Mouse (Mus musculus) layer of hippocampus, postnatal 36 days (tissue): ENCODE measurements at regions not wholly inside any gene's neighbourhood (a gene's known extent, or its start where the extent isn't known, plus 50 kb on each side); places are given as distances from the start of the nearest gene placed in this dataset.
"Not testable (repeated sequence)": the region's sequence is repeated elsewhere in the genome, so short reads cannot be mapped to it uniquely, and the experiment has no call there.

ENCODE experiments used
- DNase-seq, 2 experiments: peaks; one replicate each; pipeline ENCODE4 v3.0.0; 2022

DNA sequence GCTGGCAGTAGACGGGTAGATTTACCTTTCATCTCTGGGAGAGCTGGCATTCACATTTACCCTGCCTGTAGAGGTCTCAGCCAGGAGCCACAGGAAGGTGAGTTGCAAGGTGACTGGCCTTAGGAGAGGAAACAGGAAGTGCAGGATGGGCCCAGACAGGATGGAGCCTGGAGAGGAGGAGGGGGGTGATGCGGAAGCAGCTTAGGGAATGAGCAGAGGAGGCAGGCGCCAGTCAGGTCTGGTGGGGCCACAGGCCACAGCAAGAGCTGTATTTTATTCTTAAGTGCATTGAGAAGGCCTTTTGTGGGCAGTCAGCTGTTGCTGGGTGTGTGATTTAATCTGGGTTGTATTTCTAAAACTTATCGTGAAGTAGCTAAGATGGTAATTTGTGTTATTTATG is 108.2 kb upstream of the Nxpe4 start:
- no peak for DNase-seq

DNA sequence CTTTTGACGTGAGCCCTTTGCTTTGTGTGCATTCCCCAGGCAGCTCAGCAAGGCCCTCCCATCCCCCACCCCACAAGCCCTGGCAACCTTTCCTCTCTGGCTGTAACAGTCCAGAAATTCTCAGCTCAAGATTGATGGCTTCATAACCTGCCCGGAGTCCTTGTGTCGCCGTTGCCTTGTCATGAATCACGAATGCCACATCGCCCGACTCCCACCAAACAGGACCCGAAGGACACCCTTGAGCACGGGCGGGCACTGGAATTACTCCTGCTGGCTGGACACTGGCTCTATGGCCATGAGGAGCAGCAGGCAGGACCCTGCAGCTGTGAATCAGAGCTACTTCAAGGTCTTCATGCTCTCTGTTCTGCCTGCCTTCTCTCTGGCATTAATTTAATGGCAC is 106.6 kb upstream of the Nxpe4 start:
- no peak for DNase-seq

DNA sequence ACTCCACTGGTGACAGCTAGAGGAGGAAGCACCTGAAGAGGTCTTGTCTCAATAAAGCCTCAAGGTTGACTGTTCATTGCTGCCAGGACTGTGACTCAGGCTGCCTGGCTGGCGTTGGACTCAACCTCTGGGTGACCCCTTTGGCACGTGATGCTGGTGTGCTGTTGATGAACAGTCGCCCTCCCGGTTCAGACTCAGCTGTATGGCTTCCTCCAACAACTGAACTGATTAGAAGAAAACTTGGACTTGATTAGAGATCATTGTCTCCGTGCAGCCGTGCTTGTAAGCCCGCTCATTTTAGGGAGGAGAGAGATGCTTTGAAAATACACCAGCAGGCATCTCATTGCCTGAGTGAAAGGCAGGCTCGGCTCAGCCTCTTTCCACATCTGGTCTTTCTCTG is 103.2 kb upstream of the Nxpe4 start:
- DNase-seq: no peak

DNA sequence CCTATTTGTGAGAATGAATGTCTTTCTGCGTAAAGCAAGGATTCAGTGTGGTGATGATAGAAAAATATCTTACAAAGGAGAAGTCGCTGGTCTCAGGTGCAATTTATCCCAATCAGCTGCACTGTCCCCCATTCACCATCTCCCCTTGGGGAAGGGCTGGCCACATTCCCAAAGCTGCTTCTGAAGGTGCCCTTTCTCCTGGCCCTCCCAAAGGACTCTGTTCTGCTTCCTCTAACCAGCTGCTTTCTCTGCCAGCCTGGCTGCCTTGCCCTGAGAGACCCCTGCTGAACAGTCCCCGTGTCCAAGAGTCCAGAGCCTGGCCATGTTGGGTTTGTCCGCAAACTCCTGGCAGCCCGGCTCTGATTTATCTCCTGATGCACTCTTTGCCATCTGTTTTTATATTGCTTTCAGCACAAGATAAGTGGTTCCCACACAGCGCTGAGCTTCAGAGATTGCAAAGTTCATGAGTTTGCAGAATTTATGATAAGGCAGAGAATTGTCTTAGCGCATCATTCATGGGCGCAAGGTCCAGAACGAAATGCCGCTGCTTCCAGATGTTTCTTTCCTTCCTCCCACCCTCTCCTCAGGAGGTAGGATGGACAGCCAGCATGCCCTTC is 102.2 kb upstream of the Nxpe4 start:
- no peak for DNase-seq

DNA sequence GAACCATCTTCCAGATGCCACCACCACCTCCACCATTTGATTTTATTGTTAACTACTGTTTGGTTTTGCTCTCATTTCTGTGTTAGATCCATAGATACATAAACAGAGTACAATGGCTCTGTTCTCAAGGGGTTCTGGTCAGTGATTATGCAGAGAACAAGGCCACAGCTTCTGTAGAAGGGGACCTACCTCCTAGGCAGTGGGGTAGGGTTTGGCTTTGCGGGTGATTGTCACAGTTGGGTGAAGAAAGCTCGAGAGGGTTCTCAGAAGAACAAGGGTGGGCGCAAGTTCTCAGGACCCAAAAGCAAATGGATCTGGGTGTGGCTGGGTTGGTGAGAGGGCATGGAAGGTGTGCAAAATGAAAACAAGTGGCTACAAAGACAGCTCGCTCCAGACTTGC is 100.8 kb upstream of the Nxpe4 start:
- no peak for DNase-seq

DNA sequence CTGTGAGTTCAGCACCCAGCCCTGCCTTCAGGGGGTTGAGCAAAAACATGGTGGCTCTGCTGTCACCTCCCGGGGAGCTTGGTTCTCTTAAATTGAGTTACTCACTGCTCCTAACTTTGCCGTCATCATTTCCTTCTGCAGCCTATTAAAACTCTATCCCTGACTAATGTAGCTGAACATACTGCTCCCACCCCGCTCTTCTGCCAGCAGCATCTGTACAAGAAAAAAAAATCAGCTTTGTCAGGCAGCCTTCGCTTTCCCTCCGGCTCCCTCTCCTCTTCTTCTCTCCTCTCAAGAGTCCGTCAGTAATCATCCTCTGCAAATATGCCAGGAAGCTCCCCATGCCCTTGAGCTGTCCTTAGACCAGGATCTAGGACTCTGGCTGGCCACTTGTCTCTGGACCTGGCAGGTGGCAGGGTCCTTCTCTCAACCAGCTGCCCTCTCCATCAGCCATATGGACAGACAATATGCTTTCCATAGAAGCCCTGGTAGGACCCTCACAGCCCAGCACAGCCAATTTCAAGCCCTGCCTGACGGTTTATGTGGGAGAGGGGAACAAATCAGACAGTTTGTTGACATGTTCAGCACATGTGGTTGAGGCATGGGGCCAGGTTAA is 95.0 kb upstream of the Nxpe4 start:
- peak; percentile 43 to 46 for DNase-seq

DNA sequence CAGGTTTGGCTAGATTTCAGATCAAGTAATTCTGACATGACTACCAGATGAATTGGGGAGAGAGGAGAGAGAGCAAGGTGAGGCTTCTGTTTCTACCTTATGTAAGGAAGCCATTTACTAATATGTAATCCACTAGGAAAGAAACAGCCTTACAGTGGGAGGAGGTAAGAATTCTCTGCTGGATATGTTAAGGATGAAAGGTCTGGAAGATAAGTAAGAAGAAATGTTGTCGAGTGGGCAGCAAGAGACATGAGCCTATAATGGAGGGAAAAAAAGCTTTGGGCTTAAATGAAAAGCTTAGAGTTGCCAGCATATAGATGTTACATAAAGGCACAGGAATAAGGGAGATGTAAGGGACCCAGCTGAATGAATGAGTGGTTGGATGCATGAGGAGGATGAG is 89.2 kb upstream of the Nxpe4 start:
- DNase-seq: no peak

DNA sequence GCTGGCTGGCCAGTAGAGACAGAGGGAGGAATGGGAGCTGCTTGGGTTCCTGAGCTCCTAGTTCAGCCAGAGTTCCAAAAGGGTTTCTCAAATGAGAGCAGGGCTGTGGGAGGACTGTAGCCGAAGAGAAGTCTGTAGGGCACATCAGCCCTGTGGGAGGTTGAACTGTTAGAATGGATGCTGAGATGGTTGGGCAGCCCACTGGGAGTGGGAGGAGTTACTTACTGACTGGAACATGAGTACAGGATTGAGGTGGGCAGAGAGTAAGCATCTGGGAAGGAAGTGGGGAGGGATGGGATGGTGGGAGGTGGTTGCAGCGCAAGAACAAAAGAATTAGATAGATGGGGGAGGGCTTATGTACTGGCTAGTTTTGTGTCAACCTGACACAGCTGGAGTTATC is 88.7 kb upstream of the Nxpe4 start:
- DNase-seq: no peak

DNA sequence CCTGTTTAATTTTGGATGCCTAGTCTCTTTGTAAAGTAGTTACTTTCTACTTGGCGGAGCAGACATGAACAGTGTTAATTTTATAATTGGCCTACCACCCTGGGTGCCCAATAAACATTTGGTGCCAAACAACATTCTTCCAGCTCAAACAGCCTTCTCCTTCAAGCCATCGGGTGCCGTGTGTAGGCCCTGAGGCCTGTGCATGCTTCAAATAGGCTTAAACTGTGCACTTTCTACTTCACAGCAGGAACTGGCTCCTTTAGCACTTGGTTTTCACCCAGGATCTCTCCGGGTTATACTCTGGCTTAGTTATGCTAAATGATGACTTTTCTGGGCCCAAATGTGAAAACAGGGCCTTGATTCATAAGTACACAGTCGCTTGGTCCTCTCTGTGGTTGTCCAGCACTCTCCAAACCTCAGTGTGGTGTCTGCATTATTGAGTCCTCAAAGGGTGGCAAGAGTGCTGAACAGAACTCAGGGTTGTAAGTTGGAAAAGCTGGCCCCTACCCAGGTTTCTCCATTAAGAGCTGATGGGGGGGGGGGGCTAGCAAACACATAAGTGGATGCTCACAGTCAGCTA is 86.1 kb upstream of the Nxpe4 start:
- DNase-seq: no peak

DNA sequence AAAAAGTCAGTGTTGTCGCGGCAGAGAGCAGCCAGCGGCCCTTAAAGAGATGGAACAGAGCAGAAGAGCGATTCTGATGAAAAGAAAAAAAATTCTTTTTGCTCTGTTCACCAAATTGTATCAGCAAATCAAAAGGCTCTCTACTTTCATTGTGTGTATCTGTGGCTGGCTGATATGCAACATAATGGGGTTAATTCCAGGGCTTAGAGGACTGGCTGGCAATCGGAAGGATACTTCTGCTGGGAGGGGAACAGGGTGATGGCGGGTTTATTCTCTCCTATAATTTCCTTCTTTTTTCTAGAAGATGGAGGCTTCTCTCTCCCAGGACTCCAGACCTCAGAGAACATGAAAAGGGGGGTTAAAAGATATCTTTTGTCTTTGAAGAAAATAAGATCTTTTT is 79.4 kb upstream of the Nxpe4 start:
- no peak for DNase-seq

DNA sequence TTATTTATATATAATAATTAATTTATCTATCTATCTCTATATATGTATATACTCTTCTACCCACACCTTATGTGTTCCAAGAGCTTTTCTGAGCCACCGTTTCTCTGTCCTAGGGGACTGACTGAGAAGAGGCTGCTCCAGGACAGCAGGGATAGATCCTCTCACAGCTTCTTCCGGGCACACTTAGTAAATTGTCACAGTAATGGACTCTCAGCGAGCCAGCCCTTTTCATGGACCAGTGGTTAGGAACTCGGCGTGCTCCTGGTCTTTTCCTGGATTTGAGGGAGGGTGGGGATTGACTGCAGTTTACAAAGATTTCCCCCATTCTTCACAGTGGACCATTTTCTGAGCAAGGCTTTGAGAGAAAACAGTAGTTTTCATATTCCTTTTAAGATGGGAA is 77.6 kb upstream of the Nxpe4 start:
- DNase-seq: not testable (repeated sequence)

DNA sequence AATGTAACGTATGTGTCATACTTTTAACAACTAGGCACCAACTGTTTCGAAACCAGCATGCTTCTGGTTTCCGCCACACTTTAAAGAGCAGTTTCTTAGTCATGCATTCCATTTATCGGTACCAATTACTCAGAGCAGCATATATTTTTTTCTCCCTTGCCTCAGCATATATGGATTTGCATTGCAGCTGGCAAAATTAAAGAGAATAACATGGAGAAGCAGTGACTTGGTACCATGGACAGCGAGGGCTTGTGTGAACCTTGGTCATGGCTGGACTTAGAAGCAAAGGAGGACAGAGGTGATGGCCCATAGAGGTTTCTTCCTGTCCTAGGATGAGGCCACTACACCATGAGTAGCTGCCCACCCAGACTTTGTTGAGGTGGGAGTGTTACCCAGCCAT is 72.2 kb upstream of the Nxpe4 start:
- DNase-seq: no peak

DNA sequence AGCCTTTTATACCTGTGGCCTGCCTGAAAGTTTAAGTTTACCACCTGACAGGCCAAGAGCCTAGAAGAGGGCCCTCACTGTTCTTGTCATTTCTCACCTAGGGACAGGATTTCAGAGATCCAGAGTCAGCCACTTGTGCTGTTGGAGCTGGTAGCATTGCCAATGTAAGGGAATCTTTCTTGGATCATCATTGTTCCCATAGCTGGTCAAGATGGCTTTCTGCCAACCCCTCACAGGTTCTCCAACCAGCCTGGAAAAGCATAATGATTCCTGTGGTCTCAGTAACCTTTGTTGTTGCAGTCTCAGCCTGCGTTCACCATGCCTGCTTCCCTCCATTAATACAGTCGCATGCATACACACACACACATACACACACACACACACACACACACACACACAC is 67.1 kb upstream of the Nxpe4 start:
- DNase-seq: no peak

DNA sequence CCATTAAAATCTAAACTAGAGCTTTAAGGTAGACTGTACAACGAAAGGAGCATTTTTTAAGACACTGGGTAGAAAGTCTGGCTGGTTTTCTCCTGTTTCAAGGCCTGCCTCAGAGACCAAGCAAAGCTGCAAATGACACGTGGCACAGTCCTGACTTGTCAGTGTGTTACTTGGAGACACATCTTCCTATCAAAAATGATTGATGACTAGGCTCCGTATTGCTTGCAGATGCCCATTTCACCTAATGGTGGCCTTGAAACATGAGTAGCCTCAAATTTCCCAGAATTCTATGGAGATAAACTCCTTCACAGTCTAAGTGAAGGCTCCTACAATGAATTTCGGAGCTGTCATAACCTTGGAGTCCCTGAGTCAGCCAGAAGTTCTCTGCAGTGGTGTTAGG is 62.0 kb upstream of the Nxpe4 start:
- no peak for DNase-seq

DNA sequence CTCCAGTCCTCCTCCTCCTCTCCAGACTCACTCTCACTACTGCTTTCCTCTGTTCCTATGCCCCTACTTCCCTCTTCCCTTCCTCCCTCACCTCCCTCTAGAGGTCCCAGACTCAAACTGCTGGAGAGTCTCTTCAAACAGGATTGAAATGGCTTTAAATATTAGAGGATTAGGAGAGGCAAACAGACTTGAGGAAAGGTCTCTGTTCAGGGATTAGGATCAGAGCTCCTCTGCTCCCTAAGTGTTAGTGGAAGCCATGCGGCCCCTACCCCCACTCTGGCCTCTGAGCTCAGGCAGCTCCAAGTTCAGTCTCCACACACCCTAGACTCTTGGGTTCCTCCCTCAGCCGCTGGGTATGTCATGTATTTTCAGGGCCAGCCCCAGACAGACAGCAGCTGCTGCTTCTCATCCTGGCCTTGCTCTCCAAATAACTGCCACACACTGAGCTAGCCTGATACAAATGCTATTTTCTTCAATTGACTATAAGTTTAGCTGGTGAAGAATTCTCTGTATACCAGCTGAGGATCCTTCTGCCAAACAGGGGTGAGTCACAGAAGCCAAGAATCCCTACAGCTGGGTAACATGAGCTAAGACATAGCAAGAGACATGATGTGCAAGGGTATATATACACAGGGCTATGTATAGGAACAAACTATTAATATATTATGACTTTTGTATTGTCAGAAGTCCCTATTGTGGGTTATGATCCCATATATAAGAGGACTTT is 55.2 kb upstream of the Nxpe4 start:
- no peak for DNase-seq

DNA sequence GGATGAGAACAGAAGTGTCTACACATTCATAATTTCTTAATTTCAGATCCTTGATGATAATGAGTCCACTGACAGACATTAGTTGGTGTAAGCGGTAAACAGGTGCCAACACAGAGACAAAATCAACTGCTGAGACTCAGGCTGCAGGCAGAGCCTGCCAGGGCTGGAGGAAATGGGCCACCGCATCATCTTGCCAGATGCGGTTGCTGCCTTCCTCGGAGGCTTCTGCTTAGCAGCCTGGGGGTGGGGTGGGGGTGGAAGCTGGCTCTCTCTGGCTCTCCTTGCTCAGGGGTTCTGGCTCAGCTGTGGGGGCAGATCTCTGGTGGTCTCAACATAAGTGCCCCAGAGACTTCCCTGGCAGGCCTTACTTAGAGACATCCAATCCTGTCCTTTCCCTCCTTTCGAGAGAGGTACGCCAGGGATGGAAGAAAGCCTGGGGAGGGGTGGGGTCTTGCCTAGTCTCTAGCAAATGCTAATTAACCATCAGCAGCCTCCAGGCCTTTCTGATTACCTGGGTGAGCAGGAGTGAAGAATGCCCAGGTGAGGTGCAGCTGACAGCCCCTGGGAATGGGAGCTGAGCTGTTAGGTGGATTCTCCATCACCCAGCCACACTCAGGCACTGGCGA is 52.7 kb upstream of the Nxpe4 start:
- no peak for DNase-seq

DNA sequence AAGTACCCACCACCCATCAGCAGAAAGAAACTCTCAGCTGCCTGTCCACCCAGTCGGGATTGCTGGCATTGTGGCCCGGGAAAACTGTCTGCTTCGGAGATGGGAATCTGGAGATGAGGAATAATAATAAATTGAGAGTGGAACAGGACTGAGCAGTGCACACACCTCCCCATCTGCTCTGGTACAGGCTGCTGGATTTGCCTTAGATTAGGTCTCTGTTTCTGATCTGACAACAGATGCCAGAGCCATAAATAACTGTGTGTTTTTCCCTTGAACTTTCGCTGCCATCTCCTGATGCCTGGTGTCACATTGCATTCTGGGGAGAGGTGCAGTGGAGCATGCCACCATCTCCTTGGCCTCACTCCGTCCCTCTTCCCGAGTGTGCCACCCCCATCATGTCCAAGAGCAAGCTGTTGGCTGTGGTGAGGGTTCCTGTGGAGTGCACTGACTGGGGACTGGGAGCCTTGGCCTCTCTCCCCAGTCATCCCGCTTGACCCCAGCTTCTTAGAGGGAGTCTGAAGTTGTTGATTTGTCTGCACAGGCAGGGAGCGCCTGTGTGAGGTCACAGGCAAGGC is 50.4 kb upstream of the Nxpe4 start:
- DNase-seq: peak; percentile 10 to 37
